Mouse (Mus musculus) layer of hippocampus, adult 18-20 months (tissue): ENCODE measurements around the gene Arrdc5. TPM values are rescaled to one million over a fixed set of nuclear protein-coding genes. Genes with fewer than 3 reads are reported as not detected.

ENCODE experiments used
- DNase-seq, 2 experiments: peaks; one replicate each; pipeline ENCODE4 v3.0.0; 2022; ENCODE audit warnings: low spot score in 2 of 2
- long read RNA-seq: library from polyadenylated mRNA; stranded (forward); transcript quantifications from one replicate; pipeline ENCODE4 v2.0.0, GENCODE M21; 2021
- total RNA-seq, 2 experiments: library from RNA; stranded (reverse); gene quantifications; 2 replicates each; pipeline ENCODE4 v1.2.3; 2021

Gene Arrdc5
- not detected for total RNA-seq
- long read RNA-seq = 0 reads

DNA sequence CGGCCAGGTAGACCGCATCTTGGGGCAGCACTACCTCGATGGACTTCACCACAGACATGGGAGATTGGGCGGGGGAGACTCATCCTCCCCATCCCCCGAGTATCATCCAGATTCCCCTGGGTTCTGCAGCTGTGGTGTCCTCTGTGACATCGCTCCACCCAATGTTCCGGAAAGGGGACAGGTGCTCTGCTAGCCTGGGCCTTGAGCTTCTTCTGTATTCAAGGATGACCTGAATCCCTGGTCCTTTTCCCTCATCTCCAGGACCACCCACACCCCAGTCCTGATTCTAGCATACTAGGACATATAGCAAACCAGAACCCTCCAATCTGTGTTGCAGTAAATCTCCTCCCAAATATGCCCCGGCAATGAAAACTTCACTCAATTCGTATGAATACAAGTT, at the start of gene Arrdc5:
Gene Arrdc5 (minus strand): TSS at position 101 of the 400 bp plus-strand sequence.
- no peak for DNase-seq

DNA sequence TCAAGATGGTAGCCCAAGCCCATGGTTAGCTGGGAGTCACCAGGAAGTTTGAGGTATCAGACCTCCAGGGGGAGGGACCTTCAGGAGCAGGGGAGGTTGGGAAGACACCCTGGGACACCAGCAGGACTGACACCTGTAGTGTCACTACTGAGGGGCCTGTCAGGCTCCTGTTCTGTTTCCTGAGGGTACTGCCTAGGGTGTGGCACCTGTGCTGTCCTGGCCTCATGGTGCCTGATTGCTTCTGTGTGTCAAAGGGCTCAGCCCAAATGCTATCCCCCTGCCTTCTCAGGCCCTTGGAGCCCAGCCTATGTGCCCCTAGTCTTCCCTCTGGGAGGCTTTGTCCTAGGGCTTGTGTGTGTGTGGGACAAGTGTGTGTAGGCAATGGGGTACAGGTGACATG, 48.5 kb upstream of the Arrdc5 start:
- DNase-seq = no peak

DNA sequence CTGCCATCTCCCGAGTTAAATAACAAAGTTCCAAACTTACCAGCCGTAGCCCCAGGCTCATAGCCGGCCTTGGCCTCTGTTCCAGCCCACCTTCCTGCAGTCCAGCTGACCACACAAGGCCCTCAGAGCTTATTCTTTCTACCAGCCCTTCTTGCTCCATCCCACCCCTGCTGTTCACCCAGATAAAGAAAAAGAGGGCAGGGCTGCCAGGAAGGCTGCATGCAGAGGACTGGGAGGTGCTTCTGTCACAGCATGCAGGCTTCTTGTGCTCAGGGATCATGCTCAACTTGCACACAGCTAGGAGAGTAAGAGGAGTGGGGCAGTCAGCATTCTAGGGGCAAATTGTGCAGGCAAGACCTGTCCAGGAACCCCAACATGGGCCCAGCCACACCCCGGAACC, 48.0 kb upstream of the Arrdc5 start:
- DNase-seq = no peak

DNA sequence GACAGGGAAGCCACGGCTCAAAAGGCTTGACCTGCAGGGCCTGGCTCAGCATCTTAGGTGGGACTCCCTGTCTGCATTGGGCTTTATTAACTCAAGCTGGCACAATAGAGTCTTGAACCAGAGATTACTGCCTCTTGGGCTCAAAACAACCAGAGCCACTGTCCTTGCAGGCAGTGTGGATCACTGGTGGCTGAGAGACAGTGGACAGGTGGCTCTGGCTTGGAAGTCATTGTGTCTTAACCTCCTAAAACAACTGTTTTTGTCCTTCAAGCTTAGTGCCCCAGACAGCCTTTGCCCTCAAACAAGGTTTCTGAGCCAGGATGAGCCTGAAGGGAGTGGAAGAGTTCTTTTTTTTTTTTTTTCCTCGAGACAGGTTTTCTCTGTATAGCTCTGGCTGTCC, 45.3 kb upstream of the Arrdc5 start:
- no peak for DNase-seq

DNA sequence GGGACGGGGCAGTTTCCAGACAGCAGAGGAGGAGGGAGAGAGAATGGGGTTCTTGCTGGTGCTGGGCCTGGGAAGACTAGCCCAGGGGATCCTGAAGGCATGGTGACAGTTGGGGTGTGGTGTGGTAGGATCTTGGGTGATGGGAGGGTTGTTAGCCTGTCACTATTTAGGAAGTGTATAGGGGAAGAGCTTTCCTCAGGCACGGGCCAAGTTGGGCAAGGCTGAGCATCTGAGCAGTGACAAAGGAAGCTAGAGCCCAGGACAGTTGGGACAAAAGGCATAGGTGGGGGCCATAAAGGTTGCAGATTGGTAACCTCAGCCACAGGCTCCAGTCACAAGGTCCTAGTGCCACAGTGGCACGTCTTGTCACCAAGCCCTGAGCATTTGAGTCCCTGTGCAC, 43.4 kb upstream of the Arrdc5 start:
- no peak for DNase-seq

DNA sequence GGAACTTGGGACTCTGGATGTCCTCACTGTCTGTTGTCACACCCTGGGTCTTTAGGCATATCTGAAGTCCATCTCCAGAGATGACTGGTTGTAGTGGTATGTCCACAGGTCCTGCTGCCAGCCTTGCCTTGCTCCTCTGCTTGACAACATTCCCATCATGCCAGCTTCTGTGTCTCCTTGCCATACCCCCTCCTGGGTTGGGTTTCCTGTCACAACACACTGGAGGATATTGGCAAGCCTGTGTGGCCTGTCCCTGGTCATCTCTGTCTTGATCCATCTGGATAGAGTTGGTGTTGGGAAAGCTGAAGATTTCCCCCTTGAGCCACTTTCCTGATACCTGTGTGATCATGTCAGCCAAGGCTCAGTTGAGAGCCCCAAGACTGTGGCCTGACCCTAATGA, 40.6 kb upstream of the Arrdc5 start:
- no peak for DNase-seq

DNA sequence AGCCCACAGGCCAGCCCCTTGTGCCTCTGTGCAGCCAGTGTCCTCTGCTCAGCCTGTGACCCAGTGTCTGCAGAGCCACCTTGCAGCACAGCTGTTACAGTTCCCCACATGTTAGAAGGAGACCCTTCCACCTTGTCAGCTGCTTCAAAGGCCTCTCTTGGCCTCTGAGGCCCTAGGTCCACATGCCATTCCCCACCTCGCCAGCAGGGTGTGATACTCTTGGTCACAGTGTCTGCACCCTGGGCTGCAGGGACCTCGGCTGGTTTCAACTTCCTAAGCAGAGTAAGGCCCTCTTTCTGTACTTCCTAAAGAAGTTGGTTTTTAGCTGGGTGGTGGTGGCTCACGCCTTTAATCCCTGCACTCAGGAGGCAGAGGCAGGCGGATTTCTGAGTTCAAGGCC, 38.8 kb upstream of the Arrdc5 start:
- DNase-seq = no peak

DNA sequence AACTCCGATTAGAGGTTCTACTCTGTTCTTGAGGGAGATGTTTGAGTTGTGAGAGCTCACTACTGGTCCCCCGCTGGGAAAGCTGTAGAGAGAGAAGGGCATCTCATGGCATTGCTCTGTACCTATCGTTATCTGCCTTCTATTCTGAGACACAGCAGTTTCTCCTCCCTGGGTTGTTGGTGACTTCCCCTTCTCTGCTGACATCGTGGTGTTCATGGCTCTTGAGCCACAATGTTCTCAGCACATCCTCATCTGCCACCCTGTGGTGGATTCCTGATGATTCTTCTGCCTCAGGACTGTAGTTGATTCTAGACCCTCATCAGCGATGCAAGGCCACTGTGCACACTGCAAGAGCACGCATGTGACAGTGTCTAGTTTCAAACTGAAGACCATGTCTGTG, 37.7 kb upstream of the Arrdc5 start:
- no peak for DNase-seq

DNA sequence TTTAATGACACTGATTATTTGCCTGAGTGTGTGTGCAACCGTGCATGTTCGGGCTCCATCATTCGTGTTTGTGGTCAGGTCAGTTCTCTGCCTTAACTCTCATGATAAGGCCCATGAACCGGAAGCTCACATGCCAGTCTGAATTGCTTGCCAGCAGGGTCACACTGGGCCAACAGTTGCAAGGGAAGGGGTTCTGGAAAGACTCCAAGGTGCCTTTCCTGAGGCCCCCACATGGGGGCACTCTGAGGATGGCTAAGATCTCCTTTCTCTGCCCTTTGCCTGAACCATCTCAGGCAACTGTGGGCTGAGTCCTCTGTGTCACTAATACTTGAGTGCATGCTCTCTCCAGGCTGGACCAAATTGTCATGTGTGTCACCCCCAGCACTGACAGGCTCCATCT, 37.1 kb upstream of the Arrdc5 start:
- peak in 1 of 2 experiments; percentile 67 for DNase-seq

DNA sequence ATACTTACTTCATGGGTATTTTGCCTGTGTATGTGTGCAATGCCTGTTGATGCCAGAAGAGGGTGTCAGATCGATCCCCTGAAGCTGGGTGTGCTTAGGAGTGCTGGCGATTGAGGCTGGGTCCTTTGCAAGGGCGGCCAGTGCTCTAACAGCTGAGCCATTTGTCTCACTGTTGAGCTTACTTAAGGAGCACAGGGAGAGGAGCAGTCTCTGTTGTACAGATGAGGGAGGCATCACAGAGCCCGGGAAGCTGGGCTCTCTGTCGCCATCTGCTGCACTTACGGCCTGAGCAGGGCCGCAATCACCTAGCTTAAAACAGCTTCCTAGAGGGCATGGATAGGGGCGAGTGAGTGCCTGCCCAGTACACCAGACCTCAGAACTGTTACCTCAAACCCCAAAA, 32.9 kb upstream of the Arrdc5 start:
- no peak for DNase-seq

DNA sequence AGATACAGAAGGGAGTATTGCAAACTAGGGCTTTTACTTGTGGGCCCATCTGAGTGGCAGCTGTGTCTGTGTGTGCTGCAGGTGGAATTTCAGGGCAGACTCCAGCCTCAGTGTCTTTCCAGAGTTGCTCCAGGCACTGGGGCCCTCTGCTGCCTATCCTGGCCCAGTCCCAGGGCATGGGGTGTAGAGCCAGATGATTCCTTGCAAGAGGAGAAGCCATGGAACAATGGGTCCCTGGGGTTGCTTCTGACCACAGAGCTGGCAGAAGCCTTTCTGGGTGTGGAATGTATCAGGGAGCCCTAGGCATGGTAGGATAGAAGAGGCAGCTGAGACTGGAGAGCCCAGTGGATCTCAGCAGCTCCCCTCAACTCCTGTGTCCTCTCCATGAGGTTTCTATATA, 31.2 kb upstream of the Arrdc5 start:
- DNase-seq = no peak

DNA sequence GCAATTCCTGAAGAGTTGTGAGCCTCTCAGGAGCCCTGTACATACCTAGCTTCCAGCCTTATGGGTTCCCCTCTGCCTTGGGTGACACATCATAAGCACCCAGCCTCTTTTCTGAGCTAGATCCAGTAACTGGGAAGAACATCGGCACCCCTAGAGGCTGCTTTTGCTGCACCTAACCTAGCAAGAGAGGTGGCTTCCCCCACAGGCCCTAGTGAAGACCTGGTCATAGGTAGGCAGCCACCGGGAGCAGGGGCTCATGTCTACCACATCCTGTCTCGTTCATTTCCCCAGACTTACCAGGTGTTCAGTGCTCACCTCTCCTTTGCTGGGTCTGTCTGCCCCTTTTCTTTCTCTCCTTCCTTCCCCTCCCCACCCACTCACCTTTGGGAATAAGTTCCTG, 30.3 kb upstream of the Arrdc5 start:
- DNase-seq = no peak

DNA sequence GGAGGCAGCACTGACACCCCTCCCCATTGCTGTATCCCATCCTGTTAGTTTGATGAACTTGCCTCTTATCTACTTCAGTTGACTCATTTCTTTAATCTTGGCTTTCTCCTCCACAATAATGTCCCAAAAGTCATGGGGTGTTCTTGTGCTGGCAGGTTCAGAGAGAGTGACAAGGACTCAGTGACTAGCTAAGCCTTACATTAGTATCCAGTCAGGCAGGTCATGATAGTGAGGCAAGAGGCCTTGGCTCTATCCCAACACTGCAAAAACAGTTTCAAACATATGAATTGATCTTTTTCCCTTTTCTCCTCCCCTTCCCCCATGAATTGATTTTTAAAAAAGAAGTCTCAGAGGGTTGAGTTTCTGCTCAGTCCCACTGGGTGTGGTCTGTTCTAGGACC, 29.2 kb upstream of the Arrdc5 start:
- DNase-seq = no peak

DNA sequence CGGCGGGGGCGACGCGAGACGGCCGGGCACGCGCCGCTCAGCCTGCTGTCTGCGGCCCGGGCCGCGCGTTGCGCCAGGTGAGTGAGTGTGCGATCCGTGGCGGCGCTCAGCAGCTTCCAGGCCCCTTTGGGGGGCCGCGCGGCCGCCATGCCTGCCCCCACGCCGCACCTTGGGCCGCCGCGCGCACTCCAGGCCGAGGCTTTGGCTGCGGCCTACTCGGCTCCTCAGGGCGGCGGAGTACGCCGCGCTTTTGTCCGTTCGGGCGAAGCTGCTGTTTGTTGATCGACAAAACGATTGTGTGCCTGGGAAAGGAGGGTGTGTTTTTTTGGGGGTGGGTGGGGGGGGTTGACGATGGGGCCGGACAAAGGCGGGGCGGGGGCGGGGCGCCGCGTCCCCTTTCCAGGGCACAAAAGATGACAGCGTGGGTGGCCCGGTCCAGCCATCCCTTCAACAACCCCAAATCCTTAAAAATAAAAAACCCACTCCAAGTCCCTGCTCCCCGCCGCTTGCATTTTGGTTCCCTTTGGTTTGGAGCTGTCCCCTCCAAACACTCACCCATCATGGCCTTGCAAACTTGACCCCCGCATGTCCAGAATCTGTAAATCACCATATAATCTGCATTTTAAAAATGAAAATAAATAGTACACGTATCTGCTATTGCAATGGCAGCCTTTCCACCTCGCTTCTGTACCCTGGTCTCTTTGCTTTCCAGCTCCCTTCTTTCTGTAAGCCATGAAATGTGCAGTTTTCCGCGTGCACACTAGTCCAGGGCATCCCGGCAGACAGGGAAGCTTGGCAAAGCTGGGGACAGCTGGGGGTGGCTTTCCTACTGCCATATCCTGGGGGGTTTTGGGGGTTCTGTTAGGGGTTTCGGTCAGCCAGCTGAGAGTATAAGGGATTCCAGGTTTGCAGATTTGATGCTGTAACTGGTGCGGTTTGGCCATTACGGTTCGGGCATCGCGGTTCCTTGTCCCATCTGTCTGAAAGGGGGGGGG, 26.4 kb upstream of the Arrdc5 start:
- no peak for DNase-seq

DNA sequence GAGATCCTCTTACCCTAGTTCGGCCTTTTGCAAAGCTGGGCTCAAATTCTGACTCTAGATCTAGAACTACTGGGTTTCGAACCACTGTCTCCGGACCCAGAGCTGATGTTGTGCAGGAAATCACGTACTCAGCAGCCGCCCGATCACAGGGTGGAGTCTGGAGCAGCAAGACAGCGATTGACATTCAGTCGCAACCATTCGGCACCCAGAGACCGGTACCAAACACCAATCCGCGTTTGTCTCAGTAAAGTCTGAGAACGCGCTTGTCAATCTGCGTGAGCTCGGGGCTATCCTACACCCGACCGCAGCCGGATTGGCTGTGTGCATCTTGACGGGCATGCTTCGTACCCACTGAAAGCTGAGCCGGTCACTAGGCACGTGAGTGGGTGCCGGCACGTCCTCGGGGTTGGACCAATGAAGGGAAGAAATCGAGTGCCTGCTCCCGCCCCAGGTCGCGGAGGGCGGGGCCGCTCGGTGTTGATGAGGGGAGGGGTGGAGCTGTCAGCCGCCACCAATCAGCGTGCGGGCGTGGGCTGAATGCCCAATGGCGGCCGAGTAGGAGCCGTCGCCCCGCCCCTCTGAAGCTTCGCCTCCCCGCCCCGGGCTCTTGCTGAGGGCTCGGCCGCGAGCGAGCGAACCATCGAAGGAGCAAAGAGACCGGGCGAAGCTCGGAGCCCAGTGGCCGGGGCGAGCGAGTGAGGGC, 25.5 kb upstream of the Arrdc5 start, which contains the start of gene Kdm4b:
Gene Kdm4b (plus strand): TSS at position 613 of the 703 bp plus-strand sequence.
- DNase-seq = peak; percentile 99 to 100

DNA sequence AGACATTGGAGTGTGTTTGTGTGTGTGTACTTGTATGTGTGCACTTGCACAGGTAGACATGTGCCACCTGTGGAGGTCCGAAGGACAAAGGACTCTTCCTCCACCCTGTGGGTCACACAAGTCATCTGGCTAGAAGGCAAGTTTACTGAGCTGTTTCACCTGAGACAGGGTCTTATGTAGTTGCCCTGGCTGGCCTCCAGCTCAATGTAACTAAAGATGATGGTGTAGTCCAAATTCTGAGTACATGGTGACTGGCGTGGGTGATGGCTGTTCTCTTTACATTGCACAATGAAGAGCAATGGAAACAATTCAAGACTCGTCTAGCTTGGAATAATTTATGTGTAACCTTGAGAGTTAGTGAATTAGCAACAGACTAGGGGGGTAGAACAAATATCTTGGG, 24.3 kb upstream of the Arrdc5 start:
- DNase-seq = no peak

DNA sequence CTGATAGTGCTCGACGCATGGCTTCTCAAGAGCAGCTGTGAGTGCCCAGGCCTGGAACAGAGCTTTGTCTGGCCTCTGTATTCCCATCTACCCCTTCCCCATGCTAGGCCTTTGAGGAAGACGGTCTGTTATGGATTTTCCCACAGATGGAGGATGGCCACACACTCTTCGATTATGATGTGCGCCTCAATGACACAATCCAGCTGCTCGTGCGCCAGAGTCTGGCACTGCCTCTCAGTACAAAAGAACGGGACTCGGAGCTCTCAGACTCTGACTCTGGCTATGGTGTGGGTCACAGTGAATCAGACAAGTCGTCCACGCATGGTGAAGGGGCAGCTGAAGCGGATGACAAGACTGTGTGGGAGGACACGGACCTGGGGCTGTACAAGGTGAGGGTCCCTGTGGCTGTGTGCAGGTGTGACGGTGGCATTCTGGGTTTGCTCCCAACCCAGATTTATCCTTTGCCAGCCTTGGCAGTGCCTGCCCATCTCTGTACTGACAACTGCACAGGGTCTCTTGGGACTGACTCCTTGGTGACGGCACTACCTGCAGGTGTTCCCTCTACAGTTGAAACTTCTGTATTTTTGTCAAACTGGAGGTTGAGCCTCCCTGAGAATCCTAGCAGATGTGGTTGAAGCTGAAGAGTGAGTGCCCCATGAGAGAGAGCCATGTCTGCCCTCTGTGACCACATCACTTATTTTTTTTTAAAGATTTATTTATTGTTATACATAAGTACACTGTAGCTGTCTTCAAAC, 9.3 kb upstream of the Arrdc5 start:
- DNase-seq = no peak

DNA sequence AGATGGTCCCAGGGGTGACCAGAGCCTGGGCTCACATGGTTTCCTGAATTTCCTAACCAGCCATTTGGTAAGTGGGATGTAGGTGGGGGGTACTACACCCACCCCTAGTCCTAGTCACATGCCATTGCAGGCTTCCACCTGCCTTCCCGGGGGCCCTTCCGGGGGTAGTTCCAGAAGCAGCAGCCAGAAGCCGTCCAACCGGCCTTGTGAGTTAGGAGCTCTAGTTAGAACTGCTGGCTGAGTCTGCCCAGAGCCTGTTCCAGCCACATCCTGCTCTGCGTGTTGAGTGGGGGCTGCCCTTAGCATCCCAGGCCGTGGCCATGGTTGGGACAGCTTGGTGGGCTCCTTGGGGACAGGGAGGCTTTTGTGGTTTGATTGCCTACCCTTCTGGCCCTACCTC, 8.0 kb upstream of the Arrdc5 start:
- no peak for DNase-seq

DNA sequence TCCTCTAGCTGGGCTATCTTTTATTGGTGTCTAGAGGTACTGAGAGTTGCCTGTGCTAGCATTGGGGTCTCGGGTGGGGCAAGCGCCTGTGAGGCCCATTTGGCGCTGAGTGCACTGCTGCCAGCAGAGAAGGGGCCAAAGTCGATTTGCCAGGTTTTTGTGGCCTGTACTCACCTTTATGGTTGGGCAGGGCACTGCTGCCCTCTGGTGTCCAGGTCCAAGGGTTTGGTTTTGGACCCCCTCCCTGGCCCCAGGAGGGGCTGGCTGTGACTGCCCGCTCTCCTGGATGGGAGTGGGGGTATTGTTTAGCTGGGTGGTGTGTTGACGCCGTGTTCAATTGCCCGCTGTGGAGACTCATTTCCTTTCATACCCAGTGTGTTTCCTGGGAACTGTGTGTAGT, 5.7 kb upstream of the Arrdc5 start:
- DNase-seq = no peak

DNA sequence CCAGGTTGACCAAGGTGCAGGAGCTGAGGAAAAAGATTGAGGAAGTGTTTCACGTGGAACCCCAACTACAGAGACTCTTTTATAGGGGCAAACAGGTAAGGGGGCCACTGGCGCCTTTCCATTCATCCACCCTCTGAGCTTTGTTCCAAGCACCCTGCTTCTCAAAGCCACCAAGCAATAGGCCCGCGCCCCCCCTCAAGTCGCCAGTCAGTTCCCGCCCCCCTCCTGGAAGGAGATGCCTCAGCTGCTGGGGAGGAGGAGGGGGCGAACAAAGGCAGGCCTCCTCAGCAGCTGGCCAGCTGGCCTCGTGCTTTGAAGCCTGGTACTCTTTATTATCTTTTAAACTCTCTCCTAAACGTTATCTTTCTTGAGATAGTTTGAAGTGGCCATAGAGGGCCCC, 5.1 kb upstream of the Arrdc5 start:
- no peak for DNase-seq

DNA sequence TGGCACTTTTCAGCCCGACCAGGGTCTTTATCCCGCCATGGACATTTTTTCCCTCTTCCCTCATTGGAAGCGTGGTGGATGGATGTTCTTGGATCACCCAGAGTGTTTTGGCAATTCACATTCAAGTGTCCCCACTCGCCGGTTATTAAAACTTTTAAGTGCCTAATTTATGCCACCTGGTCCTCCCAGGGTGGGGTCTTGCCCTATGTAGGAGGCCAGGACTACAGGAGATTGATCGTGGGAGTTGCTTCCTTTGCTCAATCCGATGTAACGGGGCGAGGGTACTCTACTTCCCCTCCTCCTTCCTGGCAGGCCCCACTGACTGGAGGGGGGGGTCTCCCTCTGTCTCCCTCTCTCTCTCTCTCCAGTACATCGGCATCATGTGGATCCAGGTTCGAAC, 4.6 kb upstream of the Arrdc5 start:
- DNase-seq = no peak
